Mouse (Mus musculus) Patski (cell line): ENCODE measurements at regions not wholly inside any gene's neighbourhood (a gene's known extent, or its start where the extent isn't known, plus 50 kb on each side); places are given as distances from the start of the nearest gene placed in this dataset.

Source experiments
- ATAC-seq: fragments of 100-300 bp; one replicate; pipeline ENCODE4 v1.8.0; 2021
- CTCF ChIA-PET: fragments of 350-600 bp; sonication (Branson Sonifier 250); formaldehyde crosslinking; loops from one replicate; lab custom pipeline; 2022; ENCODE audit warnings: inconsistent platforms; lab: Charles Lee
- POLR2A ChIA-PET: fragments of 350-600 bp; sonication (Branson Sonifier 250); formaldehyde crosslinking; loops from one replicate; lab custom pipeline; 2022; ENCODE audit warnings: antibody characterized with exemption, inconsistent platforms; lab: Charles Lee
- DNase-seq: peaks from one replicate; pipeline ENCODE4 v3.0.0-alpha.2; 2011; ENCODE audit warnings: low read depth, low spot score
- H3K27me3 ChIP-seq: fragments of 371-371 bp; one replicate; pipeline ENCODE4 v1.5.1; 2021
- CTCF ChIP-seq: fragments of 100-300 bp; IDR thresholded peaks from one replicate; pipeline ENCODE4 v1.5.1; 2021
- in situ Hi-C: fragments of 300-500 bp; cut with MboI; formaldehyde crosslinking; loops from 3 replicates; pipeline ENCODE4 v1.11.1; 2018; ENCODE audit warnings: low pct_unique_long_range_greater_than_20kb, mixed read lengths

- peaks cover 2% of the 10 kb centered on the region for H3K27me3 ChIP-seq
- ChIA-PET CTCF (no interaction called here), POLR2A (no interaction called here)
- in situ Hi-C loops, result no loop called here
- no peak for ATAC-seq
- no peak for DNase-seq
- TF ChIP-seq CTCF, result no peak
These were observed 60.4 kb downstream of the Aipl1 start for GRCm38 (mm10) chr11:71976724-71977481.

GRCm38 (mm10) chr11:71971351-71971750 lies 66.0 kb downstream of the Aipl1 start:
- ChIA-PET CTCF (no interaction called here), POLR2A (no interaction called here)
- ATAC-seq, result no peak
- no peak for TF ChIP-seq CTCF
- no peaks in the 10 kb centered on the region for H3K27me3 ChIP-seq
- in situ Hi-C loops, result no loop called here
- DNase-seq, result no peak

- no peak for ATAC-seq
- DNase-seq, result no peak
- ChIA-PET CTCF (no interaction called here), POLR2A (no interaction called here)
- no peak for TF ChIP-seq CTCF
- no peaks in the 10 kb centered on the region for H3K27me3 ChIP-seq
- in situ Hi-C loops, result no loop called here
These were observed 75.0 kb downstream of the Aipl1 start for GRCm38 (mm10) chr11:71962306-71962705.

- in situ Hi-C loops, result no loop called here
- ATAC-seq (no peak), DNase-seq (no peak)
- POLR2A ChIA-PET, result no interaction called here
- no peak for TF ChIP-seq CTCF
- no peaks in the 10 kb centered on the region for H3K27me3 ChIP-seq
- CTCF ChIA-PET, result no interaction called here
These were observed 84.8 kb downstream of the Aipl1 start for GRCm38 (mm10) chr11:71952533-71952932.

- DNase-seq (no peak), ATAC-seq (no peak)
- CTCF ChIA-PET, result no interaction called here
- no peaks in the 10 kb centered on the region for H3K27me3 ChIP-seq
- no peak for TF ChIP-seq CTCF
- in situ Hi-C loops, result no loop called here
- POLR2A ChIA-PET, result no interaction called here
These were observed 90.1 kb downstream of the Aipl1 start for GRCm38 (mm10) chr11:71947161-71947560.

GRCm38 (mm10) chr11:71945098-71945413 lies 92.3 kb downstream of the Aipl1 start:
- no peaks in the 10 kb centered on the region for H3K27me3 ChIP-seq
- CTCF ChIA-PET, result interaction anchor here (1.6 kb wide), 1 partner anchor 84 kb away, joined by 3 read pairs; no protein-coding TSS in a partner anchor
- POLR2A ChIA-PET, result no interaction called here
- in situ Hi-C loops, result no loop called here
- ATAC-seq (no peak), DNase-seq (no peak)
- no peak for TF ChIP-seq CTCF

- CTCF ChIA-PET, result interaction anchor here (0.7 to 1.6 kb wide), 2 partner anchors 16 to 83 kb away, joined by 3 read pairs; no protein-coding TSS in a partner anchor
These were observed 92.8 kb downstream of the Aipl1 start for GRCm38 (mm10) chr11:71944398-71945097.

GRCm38 (mm10) chr11:71943512-71943911 lies 93.8 kb downstream of the Aipl1 start:
- ATAC-seq, result no peak
- POLR2A ChIA-PET, result no interaction called here
- CTCF ChIA-PET, result interaction anchor here (1.6 kb wide), 1 partner anchor 82 kb away, joined by 3 read pairs; no protein-coding TSS in a partner anchor
- in situ Hi-C loops, result no loop called here
- H3K27me3 ChIP-seq, result no peaks in the 10 kb centered on the region
- no peak for DNase-seq
- TF ChIP-seq CTCF, result no peak

More at GRCm38 (mm10) chr11:71944398-71945097, 92.8 kb downstream of the Aipl1 start:
- in situ Hi-C loops, result no loop called here
- DNase-seq, result no peak
- POLR2A ChIA-PET, result no interaction called here
- no peak for ATAC-seq
- no peaks in the 10 kb centered on the region for H3K27me3 ChIP-seq
- no peak for TF ChIP-seq CTCF

GRCm38 (mm10) chr11:71939066-71939465 lies 98.2 kb downstream of the Aipl1 start:
- in situ Hi-C loops, result no loop called here
- TF ChIP-seq CTCF, result no peak
- no peak for ATAC-seq
- ChIA-PET CTCF (interaction anchor here (1.0 kb wide), 1 partner anchor 10 kb away, joined by 3 read pairs; no protein-coding TSS in a partner anchor), POLR2A (no interaction called here)
- no peaks in the 10 kb centered on the region for H3K27me3 ChIP-seq
- no peak for DNase-seq

- no peak for TF ChIP-seq CTCF
- CTCF ChIA-PET, result interaction anchor here (1.1 kb wide), 1 partner anchor 88 kb away, joined by 4 read pairs; no protein-coding TSS in a partner anchor
- ATAC-seq (no peak), DNase-seq (no peak)
- POLR2A ChIA-PET, result no interaction called here
- no peaks in the 10 kb centered on the region for H3K27me3 ChIP-seq
- in situ Hi-C loops, result no loop called here
These were observed 100.2 kb downstream of the Aipl1 start for GRCm38 (mm10) chr11:71937108-71937507.
